Mouse (Mus musculus) layer of hippocampus, postnatal 10 days (tissue): ENCODE results near the gene Spout1. TPM values are rescaled to one million over a fixed set of nuclear protein-coding genes. Genes with fewer than 3 reads are reported as not detected.

Experiments
- DNase-seq, 2 experiments: peaks; one replicate each; pipeline ENCODE4 v3.0.0; 2021; ENCODE audit warnings: low spot score in 2 of 2
- long read RNA-seq: library from polyadenylated mRNA; stranded (forward); transcript quantifications from one replicate; pipeline ENCODE4 v2.0.0, GENCODE M21; 2023
- total RNA-seq, 2 experiments: library from RNA; stranded (reverse); gene quantifications; 2 replicates each; pipeline ENCODE4 v1.2.3; 2021

The Spout1 gene
- total RNA-seq = 10 to 100 TPM; 31.2 to 35.3 TPM
- long read RNA-seq, transcript Spout1-207 (11 exons, 2,010 nt) = minor isoform, 11 of 58 reads
- long read RNA-seq, transcript Spout1-206 (10 exons, 2,424 nt) = minor isoform, 5 of 58 reads
- long read RNA-seq, transcript Spout1-201 (12 exons, 1,805 nt) = major isoform, 16 of 58 reads
- long read RNA-seq, partial matches to known transcripts = 16 of 58 reads
- long read RNA-seq, other reads (novel, unspliced or antisense) = 9 of 58 reads

- DNase-seq = peak; percentile 94 to 97
Measured at GRCm38 (mm10) chr2:30177700-30178675, at the start of gene Spout1. Spout1 (minus strand) TSS chr2:30178459.

GRCm38 (mm10) chr2:30216293-30216692 is 38.0 kb upstream of the Spout1 start:
- no peak for DNase-seq

GRCm38 (mm10) chr2:30215493-30215892 is 37.2 kb upstream of the Spout1 start:
- no peak for DNase-seq

- DNase-seq = no peak
Measured at GRCm38 (mm10) chr2:30214745-30215144, 36.5 kb upstream of the Spout1 start.

DNA sequence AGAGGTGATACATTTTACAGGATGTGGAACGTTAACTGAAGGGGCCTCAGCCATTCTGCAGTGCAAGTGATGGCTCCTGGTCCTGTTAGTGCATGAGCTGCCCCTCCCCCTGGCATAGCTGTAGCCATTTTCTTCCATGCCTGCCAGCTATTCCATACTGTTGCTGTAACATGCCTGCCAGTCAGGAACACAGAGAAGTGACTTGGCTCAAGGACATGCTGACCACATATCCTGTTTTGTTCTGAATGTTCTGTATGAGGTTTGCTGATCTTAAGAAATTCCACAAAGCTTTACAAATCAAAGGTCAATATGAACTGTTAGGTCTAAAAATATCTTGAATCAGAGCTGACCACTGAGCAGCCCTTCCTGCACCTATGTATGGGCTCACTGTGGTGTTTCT is 34.7 kb upstream of the Spout1 start:
- no peak for DNase-seq

- no peak for DNase-seq
Measured at GRCm38 (mm10) chr2:30212169-30212545, 33.9 kb upstream of the Spout1 start.

- DNase-seq = no peak
Measured at GRCm38 (mm10) chr2:30211408-30212168, 33.3 kb upstream of the Spout1 start.

- no peak for DNase-seq
Measured at GRCm38 (mm10) chr2:30207886-30208285, 29.6 kb upstream of the Spout1 start.

GRCm38 (mm10) chr2:30207401-30207800 is 29.1 kb upstream of the Spout1 start:
- DNase-seq = no peak

DNA sequence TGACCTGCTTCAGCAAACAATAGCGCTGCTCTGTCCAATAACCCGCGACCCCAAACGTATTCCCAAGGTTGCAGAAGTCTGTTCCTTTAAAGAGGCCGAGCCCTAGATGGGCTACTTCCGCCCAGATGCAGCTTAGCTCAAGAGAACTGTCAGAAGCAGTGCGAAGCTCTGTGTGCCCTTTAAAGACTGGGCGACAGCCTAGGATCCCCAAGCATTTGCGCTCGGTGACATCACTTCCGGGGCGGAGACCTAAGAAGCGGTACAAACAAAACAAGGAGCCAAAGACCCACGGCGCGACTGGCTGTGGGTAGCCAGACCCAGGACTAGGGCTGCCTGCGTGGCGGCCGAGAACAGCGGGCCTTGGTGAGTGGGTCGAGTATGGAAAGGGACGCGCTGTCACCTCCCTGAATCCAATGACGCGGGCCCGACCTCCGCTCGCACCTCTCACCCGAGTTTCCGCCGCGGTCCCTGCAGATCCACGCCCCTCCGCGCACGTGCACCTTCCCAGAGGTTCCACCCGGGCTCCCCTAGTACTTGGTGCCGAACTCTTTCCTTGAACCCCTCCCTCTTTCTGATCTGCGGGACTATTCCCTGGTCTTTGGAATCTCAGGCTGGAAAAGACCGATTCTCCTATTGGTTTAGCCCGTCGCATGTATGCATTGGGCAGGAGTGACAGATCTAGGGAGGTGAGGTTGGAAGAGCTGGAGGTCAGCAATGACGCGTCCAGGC is 27.5 kb upstream of the Spout1 start, which contains the start of gene Kyat1:
Gene Kyat1 (minus strand): TSS at position 219 of the 729 bp plus-strand sequence.
- peak; percentile 89 to 90 for DNase-seq

DNA sequence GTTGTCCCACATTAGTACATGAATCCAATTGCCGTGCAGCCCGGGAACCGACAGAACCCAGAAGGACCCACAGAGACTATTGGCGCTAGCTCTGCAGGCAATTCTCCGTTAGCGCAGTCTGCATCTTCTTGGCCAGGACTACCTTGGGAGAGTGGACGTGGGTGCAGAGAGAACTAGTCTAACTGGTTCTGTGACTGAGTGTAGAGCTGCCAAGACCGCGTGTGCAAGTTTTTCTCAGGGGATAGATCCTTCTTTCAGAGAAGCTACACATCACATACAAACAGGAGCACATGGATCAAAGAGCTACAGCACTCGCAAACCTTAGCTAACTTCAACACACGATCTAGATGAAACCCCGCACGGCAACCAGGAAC is 27.0 kb upstream of the Spout1 start:
- DNase-seq = no peak

GRCm38 (mm10) chr2:30203439-30203838 is 25.2 kb upstream of the Spout1 start:
- DNase-seq = peak in 1 of 2 experiments; percentile 31

- no peak for DNase-seq
Measured at GRCm38 (mm10) chr2:30200388-30200925, 22.2 kb upstream of the Spout1 start.

GRCm38 (mm10) chr2:30199984-30200383 is 21.7 kb upstream of the Spout1 start:
- DNase-seq = no peak

DNA sequence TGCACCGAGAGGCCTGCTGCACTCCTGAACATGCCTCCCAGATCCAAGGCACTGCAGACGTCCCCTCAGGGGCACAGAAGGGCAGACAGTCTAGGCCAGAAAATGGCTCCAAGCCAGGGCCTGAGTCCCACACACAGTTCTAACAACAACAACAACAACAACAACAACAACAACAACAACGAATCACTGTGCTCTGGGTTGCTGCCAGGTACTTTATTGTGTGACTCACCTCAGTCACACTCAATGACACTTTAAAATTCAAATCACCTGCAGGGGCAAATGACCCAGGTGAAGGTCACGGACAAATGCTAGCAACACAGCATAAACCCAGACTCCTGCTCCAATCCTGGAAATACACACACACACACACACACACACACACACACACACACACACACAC is 19.8 kb upstream of the Spout1 start:
- DNase-seq = no peak

DNA sequence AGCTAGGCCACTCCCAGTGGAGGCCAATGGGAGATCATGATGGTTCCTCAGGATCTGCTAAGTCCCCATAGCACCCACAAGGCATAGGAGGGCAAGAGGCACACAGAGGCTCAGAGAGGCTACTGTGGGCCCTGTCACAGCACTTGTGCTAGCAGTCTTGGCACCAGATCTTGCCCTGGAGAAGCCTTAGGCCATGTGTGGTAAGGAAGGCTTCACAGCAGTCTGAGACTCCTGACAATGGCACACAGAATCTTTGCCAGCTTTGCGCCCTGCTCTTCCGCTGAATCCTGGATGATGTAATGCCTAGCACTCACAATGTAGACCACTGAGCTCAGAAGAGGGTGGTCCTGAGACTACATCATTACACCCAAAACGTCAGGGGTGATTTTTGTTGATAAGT is 16.4 kb upstream of the Spout1 start:
- no peak for DNase-seq

DNA sequence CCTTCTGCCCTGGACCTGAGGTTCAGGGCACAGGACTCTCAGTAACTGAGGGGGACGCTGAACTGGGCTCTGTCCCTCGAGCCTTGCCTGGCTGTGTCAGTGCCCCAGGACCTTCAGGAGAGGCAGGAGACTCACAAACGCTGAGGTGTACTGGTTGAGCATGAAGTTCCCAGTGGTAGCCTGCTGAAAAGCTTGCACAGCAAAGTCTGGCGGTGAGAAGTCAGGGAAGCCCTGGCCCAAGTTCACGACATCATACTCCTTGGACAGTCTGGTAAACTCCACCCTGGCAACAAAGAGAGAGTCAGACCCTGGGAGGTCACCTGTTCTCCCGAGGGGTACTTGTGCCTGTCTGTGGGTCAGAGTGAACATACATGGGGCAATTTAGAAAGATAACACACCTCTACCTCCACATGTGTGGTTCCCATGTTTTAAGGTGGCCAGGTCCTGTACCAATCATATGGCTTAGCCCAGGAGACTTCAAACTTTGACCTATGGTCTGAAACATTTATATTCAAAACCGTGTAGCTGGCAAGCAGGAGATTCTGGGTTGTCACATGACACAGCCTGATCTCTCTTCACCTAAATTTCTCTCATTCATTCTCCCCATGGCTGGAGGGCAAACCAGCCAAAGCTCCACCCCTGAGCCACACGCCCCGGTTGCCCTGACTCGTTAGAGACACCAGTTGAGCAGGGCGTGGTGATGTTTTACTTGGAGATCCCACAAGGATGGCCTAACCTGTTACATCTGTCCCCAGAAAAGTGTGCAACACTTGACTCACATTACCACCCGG is 13.7 kb upstream of the Spout1 start:
- DNase-seq = no peak

- DNase-seq = no peak
Measured at GRCm38 (mm10) chr2:30185681-30186080, 7.4 kb upstream of the Spout1 start.

- DNase-seq = no peak
Measured at GRCm38 (mm10) chr2:30185276-30185675, 7.0 kb upstream of the Spout1 start.

- no peak for DNase-seq
Measured at GRCm38 (mm10) chr2:30183721-30184120, 5.5 kb upstream of the Spout1 start.
